Comparison of ENCODE assay signal across 23 mouse cellular contexts in the genomic region with DNA sequence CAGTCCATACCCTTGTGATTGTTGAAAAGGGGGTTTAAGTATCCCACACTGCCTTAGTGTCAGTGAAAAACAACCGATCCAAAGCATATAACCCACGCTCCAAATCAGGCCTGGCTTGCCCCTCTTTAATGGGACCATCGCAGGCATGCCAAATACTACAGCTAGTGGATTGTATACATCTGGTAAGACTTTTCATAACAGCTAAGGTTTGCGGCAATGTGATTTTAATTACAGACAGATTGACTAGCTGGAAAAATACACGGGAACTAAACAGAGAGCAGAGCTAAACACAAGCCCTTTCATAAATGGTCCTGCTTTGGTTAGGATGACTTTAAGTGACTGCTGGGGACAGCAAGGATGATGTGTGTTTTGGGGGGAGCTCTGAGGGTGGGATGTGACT. TPM values are rescaled to one million over a fixed set of nuclear protein-coding genes. Genes with fewer than 3 reads are reported as not detected.
DNase-seq lines count a peak whose midpoint lies in the region; ATAC-seq and TF ChIP-seq lines count a peak whose summit lies in the region.
"Had no signal": no experiment of that assay in that cellular context is flagged by ENCODE, and none has a peak within 500 bp of the region (broad histone marks: within the 10 kb centered on the region; RNA-seq: fewer than 3 reads in every experiment).

No protein-coding gene starts in this region.

- no peaks in the 10 kb centered on the region for H3K9me3 ChIP-seq in hindbrain, embryonic 10.5 days
- no peaks in the 10 kb centered on the region for H3K9me3 ChIP-seq in hindbrain, postnatal 0 days (ENCODE audit: low read length)
- H3K9me3 ChIP-seq in embryonic facial prominence, embryonic 11.5 days (replicated peaks; ENCODE audit: control insufficient read depth, low read length), result no peaks in the 10 kb centered on the region
- H3K9me3 ChIP-seq in limb, embryonic 15.5 days, result no peaks in the 10 kb centered on the region
- H3K9me3 ChIP-seq: heart, embryonic 15.5 days; midbrain, embryonic 13.5 days had no signal

- H3K27ac ChIP-seq in hindbrain, embryonic 10.5 days, result peak overlapping the region; percentile 54; the same call in 1 of the 2 replicates
- H3K27ac ChIP-seq in hindbrain, postnatal 0 days, result no peak overlapping the region
- H3K27ac ChIP-seq in embryonic facial prominence, embryonic 11.5 days (replicated peaks; ENCODE audit: low read depth, low read length), result peak overlapping the region; percentile 82
- H3K27ac ChIP-seq in limb, embryonic 15.5 days, result peak overlapping the region; percentile 86
- H3K27ac ChIP-seq: heart, embryonic 15.5 days; left cerebral cortex, adult 2 months; midbrain, embryonic 13.5 days had no signal

- H3K4me2 ChIP-seq in hindbrain, postnatal 0 days (ENCODE audit: low read depth, low read length), result no peak overlapping the region
- H3K4me2 ChIP-seq in embryonic facial prominence, embryonic 11.5 days (ENCODE audit: low read depth, low read length), result no peak overlapping the region
- H3K4me2 ChIP-seq in limb, embryonic 15.5 days, result no peak overlapping the region
- H3K4me2 ChIP-seq: heart, embryonic 15.5 days; midbrain, embryonic 13.5 days had no signal

- peaks cover 24% of the 10 kb centered on the region for H3K4me1 ChIP-seq in hindbrain, embryonic 10.5 days (replicated peaks)
- no peaks in the 10 kb centered on the region for H3K4me1 ChIP-seq in hindbrain, postnatal 0 days (ENCODE audit: insufficient read depth, low read length)
- peaks cover 7% of the 10 kb centered on the region for H3K4me1 ChIP-seq in embryonic facial prominence, embryonic 11.5 days (ENCODE audit: control insufficient read depth, insufficient read depth, low read length)
- peaks cover 57% of the 10 kb centered on the region for H3K4me1 ChIP-seq in limb, embryonic 15.5 days

- H3K27me3 ChIP-seq in hindbrain, embryonic 10.5 days (ENCODE audit: insufficient read depth, poor library complexity, severe bottlenecking), result no peaks in the 10 kb centered on the region
- no peaks in the 10 kb centered on the region for H3K27me3 ChIP-seq in hindbrain, postnatal 0 days (ENCODE audit: insufficient read depth, low read length)
- H3K27me3 ChIP-seq in embryonic facial prominence, embryonic 11.5 days (ENCODE audit: control insufficient read depth, insufficient read depth, low read length), result no peaks in the 10 kb centered on the region
- H3K27me3 ChIP-seq in limb, embryonic 15.5 days, result no peaks in the 10 kb centered on the region
- H3K27me3 ChIP-seq: heart, embryonic 15.5 days; midbrain, embryonic 13.5 days had no signal

- no peak overlapping the region for H3K9ac ChIP-seq in hindbrain, postnatal 0 days (replicated peaks; ENCODE audit: low read length)
- H3K9ac ChIP-seq in embryonic facial prominence, embryonic 11.5 days (replicated peaks; ENCODE audit: low read length), result no peak overlapping the region
- H3K9ac ChIP-seq in limb, embryonic 15.5 days, result no peak overlapping the region
- H3K9ac ChIP-seq: heart, embryonic 15.5 days; midbrain, embryonic 13.5 days had no signal

- H3K36me3 ChIP-seq in hindbrain, embryonic 10.5 days, result no peaks in the 10 kb centered on the region
- H3K36me3 ChIP-seq in hindbrain, postnatal 0 days (ENCODE audit: insufficient read depth, low read length), result no peaks in the 10 kb centered on the region
- no peaks in the 10 kb centered on the region for H3K36me3 ChIP-seq in embryonic facial prominence, embryonic 11.5 days (replicated peaks; ENCODE audit: control insufficient read depth, insufficient read depth, low read depth, low read length)
- H3K36me3 ChIP-seq in limb, embryonic 15.5 days, result no peaks in the 10 kb centered on the region
- H3K36me3 ChIP-seq: heart, embryonic 15.5 days; midbrain, embryonic 13.5 days had no signal

- no peak for ATAC-seq in hindbrain, postnatal 0 days
- peak; percentile 21; the same call in 1 of the 2 replicates for ATAC-seq in embryonic facial prominence, embryonic 11.5 days (replicated peaks; ENCODE audit: insufficient number of reproducible peaks, low FRiP score, low TSS enrichment, low read depth)
- ATAC-seq in limb, embryonic 15.5 days (ENCODE audit: insufficient number of reproducible peaks, low FRiP score, low TSS enrichment, low read depth), result peak; percentile 54; the same call in 1 of the 2 replicates
- ATAC-seq in erythroblast, adult 5-6 weeks (replicated peaks; ENCODE audit: low FRiP score, poor library complexity, severe bottlenecking), result no peak
- ATAC-seq: lung, postnatal 0 days; midbrain, embryonic 13.5 days had no signal

- 73% methylated on average over 5 of the region's 5 CpGs for WGBS in hindbrain, embryonic 10.5 days
- WGBS in hindbrain, postnatal 0 days, result 78% methylated on average over 5 of the region's 5 CpGs
- 31% methylated on average over 5 of the region's 5 CpGs for WGBS in embryonic facial prominence, embryonic 11.5 days
- 20% methylated on average over 5 of the region's 5 CpGs for WGBS in limb, embryonic 15.5 days

- no peak overlapping the region for H3K4me3 ChIP-seq in hindbrain, embryonic 10.5 days
- no peak overlapping the region for H3K4me3 ChIP-seq in hindbrain, postnatal 0 days (ENCODE audit: low read length)
- no peak overlapping the region for H3K4me3 ChIP-seq in embryonic facial prominence, embryonic 11.5 days (ENCODE audit: low read depth, low read length)
- H3K4me3 ChIP-seq in limb, embryonic 15.5 days, result no peak overlapping the region
- H3K4me3 ChIP-seq: heart, embryonic 15.5 days; left cerebral cortex, adult 2 months; midbrain, embryonic 13.5 days; myocyte had no signal

- no peak for DNase-seq in hindbrain, embryonic 10.5 days (ENCODE audit: low spot score)
- DNase-seq in hindbrain, postnatal 0 days (ENCODE audit: low spot score), result no peak
- DNase-seq in embryonic facial prominence, embryonic 11.5 days (ENCODE audit: low spot score), result peak; percentile 82
- peak; percentile 18 for DNase-seq in fibroblast of lung, adult 2 months (ENCODE audit: low read depth)
- DNase-seq in layer of hippocampus, adult 8-10 months (ENCODE audit: low spot score in 2 of 2), result no peak
- DNase-seq: adrenal gland, adult 2 months; cerebellum, adult 2 months; gastrocnemius, postnatal 14 days; heart, adult 18-20 months; heart, postnatal 4 days; kidney, adult 2 months; kidney, postnatal 25 days; layer of hippocampus, adult 9-11 months; liver; right cerebral cortex, postnatal 25 days; thymus, adult 2 months had no signal

- TF ChIP-seq CTCF in hindbrain, postnatal 0 days (IDR thresholded peaks at IDR 0.05; ENCODE audit: low read depth), result no peak

RNA-seq across cellular contexts. Expression of gene Tiam2, which starts 44.4 kb away (rescaled TPM):
- 4.4 and 4.9 TPM in 2 replicates for polyA plus RNA-seq in hindbrain, embryonic 10.5 days (2016; fragmentation: Nextera tagmentation; extraction: Ambion mirVana)
- total RNA-seq in hindbrain, postnatal 0 days (2014; rRNA removed), result 8.8 and 9.3 TPM in 2 replicates
- 2.8 and 3.1 TPM in 2 replicates for polyA plus RNA-seq in hindbrain, postnatal 0 days (2015; fragmentation: Nextera tagmentation; extraction: Ambion mirVana)
- polyA plus RNA-seq in embryonic facial prominence, embryonic 11.5 days (2014; fragmentation: Nextera tagmentation; extraction: Ambion mirVana), result 8.9 and 11.9 TPM in 2 replicates
- polyA plus RNA-seq in limb, embryonic 15.5 days (2015; fragmentation: Nextera tagmentation; extraction: Ambion mirVana), result 17.8 and 19.2 TPM in 2 replicates
- 2.9 and 3.5 TPM in 2 replicates for total RNA-seq in erythroblast, adult 5-6 weeks (2015; ENCODE audit: low replicate concordance)
- 1.1 and 4.4 TPM in 2 replicates for total RNA-seq in erythroblast, adult 5-6 weeks (2017; ENCODE audit: low replicate concordance)
- total RNA-seq in layer of hippocampus, adult 8-10 months (2022), result 10 to 100 TPM; 29.3 to 36.2 (median 33.9) TPM

Comparison
In these comparisons a context has a peak if more than half of its experiments do, and no peak if none do; other contexts are left out.
1. DNase-seq: peak in embryonic facial prominence, embryonic 11.5 days (single experiment) and fibroblast of lung, adult 2 months (single experiment); none in hindbrain, embryonic 10.5 days (single experiment), hindbrain, postnatal 0 days (single experiment) and layer of hippocampus, adult 8-10 months (0 of 2).
2. ATAC-seq: peak in embryonic facial prominence, embryonic 11.5 days (single experiment) and limb, embryonic 15.5 days (single experiment); none in hindbrain, postnatal 0 days (single experiment) and erythroblast, adult 5-6 weeks (single experiment).